Mouse (Mus musculus) lung, embryonic 15.5 days (tissue): ENCODE measurements around the gene Kcna4. TPM values are rescaled to one million over a fixed set of nuclear protein-coding genes. Genes with fewer than 3 reads are reported as not detected.

ENCODE experiments used
- ATAC-seq: fragments of 200-750 bp; cut with Nextera tagmentation; 2 replicates; pipeline ENCODE4 v1.8.0; 2017; ENCODE audit warnings: moderate number of reproducible peaks, borderline replicate concordance; ENCODE audit not compliant: low FRiP score, low TSS enrichment; ENCODE audit errors: extremely low read depth
- H3K27ac ChIP-seq: fragments of 300-500 bp; sonication (generic); 2 replicates; pipeline ENCODE4 v1.5.1; 2015; ENCODE audit warnings: moderate library complexity, mild to moderate bottlenecking, inconsistent platforms
- H3K27me3 ChIP-seq: fragments of 300-500 bp; sonication (generic); 2 replicates; pipeline ENCODE4 v1.6.1; 2015; ENCODE audit warnings: inconsistent platforms
- H3K36me3 ChIP-seq: fragments of 300-500 bp; sonication (generic); 2 replicates; pipeline ENCODE4 v1.6.1; 2015; ENCODE audit warnings: inconsistent platforms
- H3K4me1 ChIP-seq: fragments of 300-500 bp; sonication (generic); 2 replicates; pipeline ENCODE4 v1.6.1; 2015; ENCODE audit warnings: inconsistent platforms
- H3K4me2 ChIP-seq: fragments of 300-500 bp; sonication (generic); 2 replicates; pipeline ENCODE4 v1.6.1; 2015; ENCODE audit warnings: inconsistent platforms, mild to moderate bottlenecking, moderate library complexity
- H3K4me3 ChIP-seq: fragments of 300-500 bp; sonication (generic); 2 replicates; pipeline ENCODE4 v1.5.1; 2015; ENCODE audit warnings: mild to moderate bottlenecking, inconsistent platforms
- H3K9ac ChIP-seq: fragments of 300-500 bp; sonication (generic); 2 replicates; pipeline ENCODE4 v1.6.1; 2015; ENCODE audit warnings: inconsistent platforms
- H3K9me3 ChIP-seq: fragments of 300-500 bp; sonication (generic); 2 replicates; pipeline ENCODE4 v1.6.1; 2016; ENCODE audit warnings: inconsistent platforms
- WGBS: fragments of 180-500 bp; shearing (Covaris S2); methylation state at CpG from one replicate; pipeline ENCODE4 v1.1.7; 2015; 5-methylcytosine and 5-hydroxymethylcytosine counted together
- polyA plus RNA-seq: library from polyadenylated mRNA; unstranded; fragments of >200 nt; fragmentation: Nextera tagmentation; extraction: Ambion mirVana; gene quantifications from 2 replicates; pipeline ENCODE4 v1.2.1, GENCODE M21; 2015

The Kcna4 gene
- polyA plus RNA-seq, result 0.20 and 0.46 TPM in 2 replicates

- ATAC-seq, result peak; percentile 98
- Histone ChIP-seq H3K9me3 (no peaks in the 10 kb centered on the region), H3K36me3 (no peaks in the 10 kb centered on the region), H3K4me2 (peak within 1 kb of the TSS; percentile 69), H3K4me3 (peak within 1 kb of the TSS; percentile 29), H3K9ac (no peak within 1 kb of the TSS), H3K27ac (no peak within 1 kb of the TSS), H3K27me3 (peaks cover 13% of the 10 kb centered on the region), H3K4me1 (peaks cover 7% of the 10 kb centered on the region)
- WGBS, result 4% methylated on average over 24 of the region's 24 CpGs
Observed at GRCm38 (mm10) chr2:107289990-107290696, at the start of gene Kcna4. Gene Kcna4, plus strand, starts transcription at chr2:107290639.

DNA sequence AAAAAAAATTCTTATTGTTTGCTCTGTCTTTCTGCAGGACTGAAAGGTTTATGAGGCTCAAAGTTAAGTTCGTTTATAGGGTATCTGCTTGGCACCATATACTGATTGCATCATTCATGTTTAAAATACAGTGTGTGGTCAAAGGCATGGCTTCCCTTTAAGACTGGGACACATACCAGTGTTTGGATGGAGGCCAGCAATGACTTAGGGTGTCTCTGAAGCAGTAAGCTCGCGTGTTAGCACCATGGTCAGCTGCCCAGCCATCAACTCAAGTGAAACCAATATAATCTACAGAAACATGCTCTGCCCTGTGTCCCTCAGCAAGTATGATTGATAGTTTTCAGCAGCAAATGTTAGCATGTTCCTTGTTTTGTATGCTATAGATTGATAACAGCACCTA, 32.3 kb upstream of the Kcna4 start:
- Histone ChIP-seq H3K4me1 (no peaks in the 10 kb centered on the region), H3K9me3 (no peaks in the 10 kb centered on the region), H3K4me2 (no peak overlapping the region), H3K27me3 (no peaks in the 10 kb centered on the region), H3K27ac (no peak overlapping the region), H3K4me3 (no peak overlapping the region), H3K36me3 (no peaks in the 10 kb centered on the region), H3K9ac (no peak overlapping the region)
- 50% methylated on average over 3 of the region's 3 CpGs for WGBS
- ATAC-seq, result no peak

GRCm38 (mm10) chr2:107266251-107266650, 24.2 kb upstream of the Kcna4 start:
- Histone ChIP-seq H3K4me3 (no peak overlapping the region), H3K27ac (no peak overlapping the region), H3K4me2 (no peak overlapping the region), H3K9me3 (no peaks in the 10 kb centered on the region), H3K27me3 (no peaks in the 10 kb centered on the region), H3K4me1 (no peaks in the 10 kb centered on the region), H3K36me3 (no peaks in the 10 kb centered on the region), H3K9ac (no peak overlapping the region)
- no peak for ATAC-seq
- WGBS, result 65% methylated on average over 2 of the region's 2 CpGs

- no peak overlapping the region for H3K4me3 ChIP-seq
- H3K4me2 ChIP-seq, result no peak overlapping the region
- no peak overlapping the region for H3K27ac ChIP-seq
- no peak for ATAC-seq
- H3K36me3 ChIP-seq, result no peaks in the 10 kb centered on the region
- 65% methylated on average over 3 of the region's 3 CpGs for WGBS
- no peaks in the 10 kb centered on the region for H3K4me1 ChIP-seq
- H3K9me3 ChIP-seq, result no peaks in the 10 kb centered on the region
- H3K9ac ChIP-seq, result no peak overlapping the region
- no peaks in the 10 kb centered on the region for H3K27me3 ChIP-seq
Observed at GRCm38 (mm10) chr2:107270050-107270449, 20.4 kb upstream of the Kcna4 start.

DNA sequence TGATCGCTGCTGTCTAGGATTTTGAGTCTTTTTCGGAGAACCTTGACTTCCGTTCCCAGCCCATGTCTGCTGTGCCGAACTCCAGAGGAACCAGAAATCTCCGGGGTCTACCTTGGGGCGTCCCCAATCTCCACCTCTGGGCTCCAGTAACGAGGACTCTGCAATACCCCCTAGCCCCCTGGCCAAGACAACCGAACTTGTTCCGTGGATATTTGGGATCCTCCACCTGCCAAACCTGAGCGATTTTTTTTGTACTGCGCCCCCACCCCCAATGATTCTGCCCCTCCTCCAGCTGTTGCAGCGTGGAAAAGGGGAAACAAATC, 219 bp downstream of the Kcna4 start:
- Histone ChIP-seq H3K9ac (no peak overlapping the region), H3K4me3 (peak overlapping the region; percentile 29), H3K27ac (no peak overlapping the region)

GRCm38 (mm10) chr2:107291142-107291541, 703 bp downstream of the Kcna4 start:
- Histone ChIP-seq H3K27me3 (peaks cover 13% of the 10 kb centered on the region), H3K9me3 (no peaks in the 10 kb centered on the region), H3K9ac (no peak overlapping the region), H3K4me3 (peak overlapping the region; percentile 29), H3K4me1 (peaks cover 7% of the 10 kb centered on the region), H3K4me2 (peak overlapping the region; percentile 69), H3K36me3 (no peaks in the 10 kb centered on the region), H3K27ac (no peak overlapping the region)
- ATAC-seq, result no peak
- WGBS, result 4% methylated on average over 16 of the region's 16 CpGs

More for the DNA sequence above, 219 bp downstream of the Kcna4 start:
- Histone ChIP-seq H3K9me3 (no peaks in the 10 kb centered on the region), H3K36me3 (no peaks in the 10 kb centered on the region), H3K4me2 (peak overlapping the region; percentile 69), H3K27me3 (peaks cover 13% of the 10 kb centered on the region), H3K4me1 (peaks cover 7% of the 10 kb centered on the region)
- 0 out of 2 replicates have a peak, but pooled peaks have one; percentile 9 for ATAC-seq
- WGBS, result under 1% methylated on average over 12 of the region's 12 CpGs

- WGBS, result 83% methylated on average over 7 of the region's 7 CpGs
- no peak overlapping the region for H3K4me2 ChIP-seq
- H3K36me3 ChIP-seq, result no peaks in the 10 kb centered on the region
- H3K27me3 ChIP-seq, result peaks cover 13% of the 10 kb centered on the region
- H3K27ac ChIP-seq, result no peak overlapping the region
- peaks cover 7% of the 10 kb centered on the region for H3K4me1 ChIP-seq
- no peak for ATAC-seq
- H3K4me3 ChIP-seq, result no peak overlapping the region
- no peaks in the 10 kb centered on the region for H3K9me3 ChIP-seq
- H3K9ac ChIP-seq, result no peak overlapping the region
Observed at GRCm38 (mm10) chr2:107294521-107294920, 4.1 kb downstream of the Kcna4 start.

GRCm38 (mm10) chr2:107301886-107302285, 11.4 kb downstream of the Kcna4 start:
- Histone ChIP-seq H3K9ac (no peak overlapping the region), H3K9me3 (no peaks in the 10 kb centered on the region), H3K27me3 (no peaks in the 10 kb centered on the region), H3K4me1 (no peaks in the 10 kb centered on the region), H3K4me3 (no peak overlapping the region), H3K27ac (no peak overlapping the region), H3K36me3 (no peaks in the 10 kb centered on the region), H3K4me2 (no peak overlapping the region)
- 78% methylated on average over 4 of the region's 4 CpGs for WGBS
- ATAC-seq, result no peak

- ATAC-seq, result no peak
- Histone ChIP-seq H3K9me3 (no peaks in the 10 kb centered on the region), H3K27me3 (no peaks in the 10 kb centered on the region), H3K27ac (no peak overlapping the region), H3K4me1 (no peaks in the 10 kb centered on the region), H3K4me3 (no peak overlapping the region), H3K9ac (no peak overlapping the region), H3K4me2 (no peak overlapping the region), H3K36me3 (no peaks in the 10 kb centered on the region)
- WGBS, result 67% methylated on average over 3 of the region's 3 CpGs
Observed at GRCm38 (mm10) chr2:107304707-107305106, 14.3 kb downstream of the Kcna4 start.

DNA sequence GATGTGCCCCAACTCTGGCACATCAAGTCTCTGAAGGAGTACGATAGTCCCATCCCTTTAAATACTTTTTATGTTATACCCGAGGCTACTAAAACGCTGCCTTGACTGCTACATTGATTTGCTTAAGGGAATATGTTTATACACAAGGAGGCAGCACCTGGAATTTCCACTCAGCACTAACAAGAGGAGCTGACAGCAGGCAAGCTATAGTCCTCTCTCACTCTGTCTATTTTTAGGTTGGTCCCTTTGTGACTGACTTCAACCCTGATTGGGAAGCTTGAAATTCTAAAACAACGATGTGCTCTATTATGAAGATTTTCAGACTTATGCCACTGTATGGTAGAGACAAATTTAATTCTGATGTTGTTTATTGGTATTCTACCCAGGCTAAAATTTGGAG, 15.6 kb downstream of the Kcna4 start:
- Histone ChIP-seq H3K4me1 (no peaks in the 10 kb centered on the region), H3K27me3 (no peaks in the 10 kb centered on the region), H3K36me3 (no peaks in the 10 kb centered on the region), H3K4me2 (no peak overlapping the region), H3K9ac (no peak overlapping the region), H3K27ac (no peak overlapping the region), H3K4me3 (no peak overlapping the region), H3K9me3 (no peaks in the 10 kb centered on the region)
- WGBS, result 63% methylated on average over 4 of the region's 4 CpGs
- no peak for ATAC-seq

DNA sequence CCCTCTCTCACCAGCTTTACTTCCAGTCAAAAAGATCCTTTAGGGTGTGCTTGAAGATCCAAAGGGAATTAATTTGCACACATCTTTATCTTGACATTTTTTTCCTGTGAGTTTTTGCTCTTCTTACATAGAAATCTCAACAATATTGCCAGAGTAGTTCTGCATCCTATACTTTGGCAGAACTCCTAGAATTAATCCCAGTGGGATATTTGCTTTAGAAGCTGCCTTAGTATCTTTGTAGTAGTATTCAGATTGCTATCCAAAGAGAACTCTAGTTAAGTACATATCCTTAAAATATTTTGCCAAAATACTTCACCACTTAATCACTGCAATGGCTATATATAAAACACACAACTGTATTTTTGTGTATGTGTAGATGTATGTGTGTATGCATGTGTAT, 28.2 kb downstream of the Kcna4 start:
- no peaks in the 10 kb centered on the region for H3K9me3 ChIP-seq
- no peak overlapping the region for H3K4me3 ChIP-seq
- no peak overlapping the region for H3K9ac ChIP-seq
- no peaks in the 10 kb centered on the region for H3K36me3 ChIP-seq
- no peak overlapping the region for H3K27ac ChIP-seq
- H3K4me2 ChIP-seq, result no peak overlapping the region
- ATAC-seq, result no peak
- H3K27me3 ChIP-seq, result no peaks in the 10 kb centered on the region
- H3K4me1 ChIP-seq, result no peaks in the 10 kb centered on the region

DNA sequence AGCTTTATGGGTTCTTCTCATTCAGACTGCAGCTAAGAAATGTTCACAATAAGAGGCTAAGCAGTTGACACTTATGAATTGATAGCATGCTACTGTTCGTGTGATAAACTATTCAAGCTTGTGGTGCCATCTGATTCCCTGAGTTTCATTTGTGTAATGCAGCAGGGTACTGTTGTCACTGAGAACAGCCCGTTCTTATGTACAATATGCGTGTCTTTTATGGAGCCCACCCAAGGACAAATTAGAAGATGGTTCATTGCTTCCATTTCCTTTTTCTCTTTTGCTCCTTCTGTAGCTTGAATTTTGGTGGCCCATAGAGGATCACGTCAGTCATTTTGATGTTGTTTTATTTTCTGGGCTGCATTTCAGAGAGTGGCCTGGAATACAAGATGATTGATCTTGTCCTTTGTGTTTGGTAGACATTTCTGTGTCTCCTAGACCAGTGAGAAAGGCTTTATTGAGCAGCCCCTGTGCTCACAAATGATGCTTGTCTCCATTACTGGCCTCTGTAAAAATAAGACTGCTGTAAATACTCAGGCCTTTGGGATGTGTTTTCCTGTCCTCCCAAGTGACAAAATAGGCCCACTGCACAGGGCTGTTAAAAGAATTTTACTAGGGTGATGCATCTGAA, 31.3 kb downstream of the Kcna4 start:
- no peaks in the 10 kb centered on the region for H3K9me3 ChIP-seq
- no peak for ATAC-seq

More for the DNA sequence above, 31.3 kb downstream of the Kcna4 start:
- Histone ChIP-seq H3K36me3 (no peaks in the 10 kb centered on the region), H3K9ac (no peak overlapping the region), H3K27me3 (no peaks in the 10 kb centered on the region), H3K4me2 (no peak overlapping the region), H3K4me3 (no peak overlapping the region), H3K4me1 (no peaks in the 10 kb centered on the region), H3K27ac (no peak overlapping the region)
- WGBS, result 75% methylated on average over 4 of the region's 4 CpGs
